Mouse (Mus musculus): ENCODE data around the gene Heyl.

DNA sequence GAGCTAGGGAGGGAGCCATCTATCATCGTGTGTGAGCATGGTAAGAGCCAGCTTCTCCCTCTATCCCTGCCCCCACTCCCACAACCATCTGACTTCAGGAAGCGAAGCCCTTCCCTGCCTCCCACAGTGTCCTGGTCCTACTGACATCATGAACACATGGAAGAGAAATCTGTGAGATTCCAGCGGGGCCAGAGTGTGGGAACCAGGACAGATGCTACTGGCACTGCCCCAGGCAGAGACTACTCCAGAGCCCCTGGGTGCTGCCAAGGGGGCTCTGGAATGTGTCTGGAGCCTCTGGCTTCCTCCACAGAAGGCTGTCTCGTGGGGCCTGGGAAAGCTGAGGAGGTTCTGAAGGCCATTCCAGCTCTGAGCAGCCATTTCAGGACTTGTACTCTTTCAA is 5.6 kb upstream of the Heyl start:
- no peak for TF ChIP-seq CTCF (IDR thresholded peaks at IDR 0.05; ENCODE audit: low read depth, low read length)
- TF ChIP-seq TAL1 (conservative IDR thresholded peaks at IDR 0.05; ENCODE audit: low read depth, low read length): no peak
- no peak for TF ChIP-seq GATA1 (IDR thresholded peaks at IDR 0.05; ENCODE audit: borderline replicate concordance, low read length)

Measured in G1E (cell line).